Mouse (Mus musculus) heart, adult 10 weeks (tissue): Measurements from ENCODE around the gene Rsc1a1. TPM values are rescaled to one million over a fixed set of nuclear protein-coding genes. Genes with fewer than 3 reads are reported as not detected.

Experiments
- polyA plus RNA-seq: library from polyadenylated mRNA; stranded (reverse); fragments of 350-450 nt; fragmentation: Illumina TruSeq; extraction: RNeasy Lipid Tissue Mini Kit (QIAGEN cat#74804); gene quantifications from one replicate; pipeline ENCODE4 v1.2.3, GENCODE M21; 2014; ENCODE audit warnings: low read depth, low replicate concordance

Rsc1a1 gene
- polyA plus RNA-seq, result 3.8 TPM

GRCm38 (mm10) chr4:141685499-141685898 lies at the start of gene Rsc1a1:
Gene Rsc1a1, minus strand, starts transcription at chr4:141685599.

GRCm38 (mm10) chr4:141722731-141723672 lies 37.6 kb upstream of the Rsc1a1 start, which contains the start of gene Ddi2:
Gene Ddi2, minus strand, starts transcription at chr4:141723419.

GRCm38 (mm10) chr4:141664799-141665198 lies 20.6 kb downstream of the Rsc1a1 start, which contains the start of gene Plekhm2:
Gene Plekhm2, minus strand, starts transcription at chr4:141664899.

Other genes with a start within 250 kb of the Rsc1a1 start
- 0.55 TPM for gene Srarp, start 249.5 kb downstream of the Rsc1a1 start, polyA plus RNA-seq
- gene Zbtb17, start 240.9 kb downstream of the Rsc1a1 start, polyA plus RNA-seq, result 15.3 TPM
- gene Spen, start 147.0 kb downstream of the Rsc1a1 start, polyA plus RNA-seq, result 13.6 TPM
- gene Fblim1, start 79.5 kb downstream of the Rsc1a1 start, polyA plus RNA-seq, result 224 TPM
- 20.0 TPM for gene Tmem82, start 67.0 kb downstream of the Rsc1a1 start, polyA plus RNA-seq
- 176 TPM for gene Slc25a34, start 61.8 kb downstream of the Rsc1a1 start, polyA plus RNA-seq
- 83.3 TPM for gene Plekhm2, start 20.7 kb downstream of the Rsc1a1 start, polyA plus RNA-seq
- 18.3 TPM for gene Ddi2, start 37.8 kb upstream of the Rsc1a1 start, polyA plus RNA-seq
- 0.55 TPM for gene Agmat, start 61.1 kb upstream of the Rsc1a1 start, polyA plus RNA-seq
- 18.2 TPM for gene Dnajc16, start 105.3 kb upstream of the Rsc1a1 start, polyA plus RNA-seq
- 8.9 TPM for gene Casp9, start 108.0 kb upstream of the Rsc1a1 start, polyA plus RNA-seq
- gene Cela2a, start 140.6 kb upstream of the Rsc1a1 start, polyA plus RNA-seq, result not detected
- gene Ctrc, start 160.8 kb upstream of the Rsc1a1 start, polyA plus RNA-seq, result not detected
- 24.5 TPM for gene Efhd2, start 189.3 kb upstream of the Rsc1a1 start, polyA plus RNA-seq